Mouse (Mus musculus): ENCODE measurements around the gene Wwox. TPM values are rescaled to one million over a fixed set of nuclear protein-coding genes. Genes with fewer than 3 reads are reported as not detected.

The Wwox gene
- polyA plus RNA-seq, 1 experiment = 11.3 TPM

GRCm38 (mm10) chr8:115024062-115024461 lies 584.6 kb downstream of the Wwox start:
- Histone ChIP-seq H3K27ac (ENCODE audit: insufficient read depth, low read length) (no peak overlapping the region), H3K9ac (ENCODE audit: low read depth, poor library complexity, severe bottlenecking) (no peak overlapping the region)

GRCm38 (mm10) chr8:115025390-115026098 lies 586.1 kb downstream of the Wwox start:
- H3K4me1 ChIP-seq (ENCODE audit: control insufficient read depth, insufficient read depth, low read length) = no peaks in the 10 kb centered on the region
- H3K9me3 ChIP-seq (replicated peaks; ENCODE audit: control insufficient read depth, insufficient read depth, low read length, poor library complexity, severe bottlenecking) = no peaks in the 10 kb centered on the region
- H3K36me3 ChIP-seq (ENCODE audit: control insufficient read depth, insufficient read depth, low read length, poor library complexity, severe bottlenecking) = no peaks in the 10 kb centered on the region
- no peak overlapping the region for H3K27ac ChIP-seq (ENCODE audit: insufficient read depth, low read length)
- TF ChIP-seq EP300 (IDR thresholded peaks at IDR 0.05; ENCODE audit: insufficient read depth, low read depth, low read length) = no peak
- no peak for TF ChIP-seq POLR2A (IDR thresholded peaks at IDR 0.05; ENCODE audit: insufficient read depth, low read length)
- TF ChIP-seq CTCF (IDR thresholded peaks at IDR 0.05; ENCODE audit: low read depth, low read length) = no peak
- no peak overlapping the region for H3K9ac ChIP-seq (ENCODE audit: low read depth, poor library complexity, severe bottlenecking)
- H3K27me3 ChIP-seq (ENCODE audit: control insufficient read depth, insufficient read depth, low read length, poor library complexity, severe bottlenecking) = no peaks in the 10 kb centered on the region
- no peak overlapping the region for H3K4me3 ChIP-seq (ENCODE audit: low read depth, low read length)

More at GRCm38 (mm10) chr8:115024062-115024461, 584.6 kb downstream of the Wwox start:
- Histone ChIP-seq H3K9me3 (replicated peaks; ENCODE audit: control insufficient read depth, insufficient read depth, low read length, poor library complexity, severe bottlenecking) (no peaks in the 10 kb centered on the region), H3K4me3 (ENCODE audit: low read depth, low read length) (no peak overlapping the region), H3K36me3 (ENCODE audit: control insufficient read depth, insufficient read depth, low read length, poor library complexity, severe bottlenecking) (no peaks in the 10 kb centered on the region), H3K4me1 (ENCODE audit: control insufficient read depth, insufficient read depth, low read length) (no peaks in the 10 kb centered on the region), H3K27me3 (ENCODE audit: control insufficient read depth, insufficient read depth, low read length, poor library complexity, severe bottlenecking) (no peaks in the 10 kb centered on the region)
- TF ChIP-seq CTCF (IDR thresholded peaks at IDR 0.05; ENCODE audit: low read depth, low read length) (no peak), POLR2A (IDR thresholded peaks at IDR 0.05; ENCODE audit: insufficient read depth, low read length) (no peak), EP300 (IDR thresholded peaks at IDR 0.05; ENCODE audit: insufficient read depth, low read depth, low read length) (no peak)

GRCm38 (mm10) chr8:115026201-115026600 lies 586.7 kb downstream of the Wwox start:
- no peaks in the 10 kb centered on the region for H3K4me1 ChIP-seq (ENCODE audit: control insufficient read depth, insufficient read depth, low read length)
- TF ChIP-seq POLR2A (IDR thresholded peaks at IDR 0.05; ENCODE audit: insufficient read depth, low read length) (no peak), EP300 (IDR thresholded peaks at IDR 0.05; ENCODE audit: insufficient read depth, low read depth, low read length) (no peak), CTCF (IDR thresholded peaks at IDR 0.05; ENCODE audit: low read depth, low read length) (no peak)
- H3K9ac ChIP-seq (ENCODE audit: low read depth, poor library complexity, severe bottlenecking) = no peak overlapping the region
- no peaks in the 10 kb centered on the region for H3K36me3 ChIP-seq (ENCODE audit: control insufficient read depth, insufficient read depth, low read length, poor library complexity, severe bottlenecking)
- no peak overlapping the region for H3K27ac ChIP-seq (ENCODE audit: insufficient read depth, low read length)
- no peak overlapping the region for H3K4me3 ChIP-seq (ENCODE audit: low read depth, low read length)
- no peaks in the 10 kb centered on the region; the same call in 1 of the 2 replicates for H3K27me3 ChIP-seq (ENCODE audit: control insufficient read depth, insufficient read depth, low read length, poor library complexity, severe bottlenecking)
- H3K9me3 ChIP-seq (replicated peaks; ENCODE audit: control insufficient read depth, insufficient read depth, low read length, poor library complexity, severe bottlenecking) = no peaks in the 10 kb centered on the region

GRCm38 (mm10) chr8:115033194-115033593 lies 593.7 kb downstream of the Wwox start:
- no peak for TF ChIP-seq CTCF (IDR thresholded peaks at IDR 0.05; ENCODE audit: low read depth, low read length)
- Histone ChIP-seq H3K9me3 (replicated peaks; ENCODE audit: control insufficient read depth, insufficient read depth, low read length, poor library complexity, severe bottlenecking) (no peaks in the 10 kb centered on the region; the same call in 1 of the 2 replicates), H3K27me3 (ENCODE audit: control insufficient read depth, insufficient read depth, low read length, poor library complexity, severe bottlenecking) (no peaks in the 10 kb centered on the region; the same call in 1 of the 2 replicates), H3K9ac (ENCODE audit: low read depth, poor library complexity, severe bottlenecking) (no peak overlapping the region), H3K36me3 (ENCODE audit: control insufficient read depth, insufficient read depth, low read length, poor library complexity, severe bottlenecking) (no peaks in the 10 kb centered on the region), H3K4me1 (ENCODE audit: control insufficient read depth, insufficient read depth, low read length) (peaks cover 1% of the 10 kb centered on the region), H3K4me3 (ENCODE audit: low read depth, low read length) (no peak overlapping the region), H3K27ac (ENCODE audit: insufficient read depth, low read length) (no peak overlapping the region)

GRCm38 (mm10) chr8:115036016-115036415 lies 596.6 kb downstream of the Wwox start:
- H3K9ac ChIP-seq (ENCODE audit: low read depth, poor library complexity, severe bottlenecking) = no peak overlapping the region
- no peaks in the 10 kb centered on the region for H3K36me3 ChIP-seq (ENCODE audit: control insufficient read depth, insufficient read depth, low read length, poor library complexity, severe bottlenecking)
- no peak overlapping the region for H3K27ac ChIP-seq (ENCODE audit: insufficient read depth, low read length)
- peaks cover 1% of the 10 kb centered on the region for H3K4me1 ChIP-seq (ENCODE audit: control insufficient read depth, insufficient read depth, low read length)
- H3K27me3 ChIP-seq (ENCODE audit: control insufficient read depth, insufficient read depth, low read length, poor library complexity, severe bottlenecking) = no peaks in the 10 kb centered on the region
- no peak for TF ChIP-seq EP300 (IDR thresholded peaks at IDR 0.05; ENCODE audit: insufficient read depth, low read depth, low read length)
- TF ChIP-seq CTCF (IDR thresholded peaks at IDR 0.05; ENCODE audit: low read depth, low read length) = no peak
- H3K4me3 ChIP-seq (ENCODE audit: low read depth, low read length) = no peak overlapping the region
- H3K9me3 ChIP-seq (replicated peaks; ENCODE audit: control insufficient read depth, insufficient read depth, low read length, poor library complexity, severe bottlenecking) = no peaks in the 10 kb centered on the region; the same call in 1 of the 2 replicates

- TF ChIP-seq EP300 (IDR thresholded peaks at IDR 0.05; ENCODE audit: insufficient read depth, low read depth, low read length) = no peak
Measured at GRCm38 (mm10) chr8:115038426-115038825, 599.0 kb downstream of the Wwox start.

More at GRCm38 (mm10) chr8:115038426-115038825, 599.0 kb downstream of the Wwox start:
- peaks cover 1% of the 10 kb centered on the region for H3K4me1 ChIP-seq (ENCODE audit: control insufficient read depth, insufficient read depth, low read length)
- H3K9me3 ChIP-seq (replicated peaks; ENCODE audit: control insufficient read depth, insufficient read depth, low read length, poor library complexity, severe bottlenecking) = no peaks in the 10 kb centered on the region
- H3K27ac ChIP-seq (ENCODE audit: insufficient read depth, low read length) = no peak overlapping the region
- H3K36me3 ChIP-seq (ENCODE audit: control insufficient read depth, insufficient read depth, low read length, poor library complexity, severe bottlenecking) = no peaks in the 10 kb centered on the region
- H3K4me3 ChIP-seq (ENCODE audit: low read depth, low read length) = no peak overlapping the region
- no peaks in the 10 kb centered on the region for H3K27me3 ChIP-seq (ENCODE audit: control insufficient read depth, insufficient read depth, low read length, poor library complexity, severe bottlenecking)
- H3K9ac ChIP-seq (ENCODE audit: low read depth, poor library complexity, severe bottlenecking) = no peak overlapping the region

Data from ES-Bruce4 (cell line).